Mouse (Mus musculus) heart, postnatal 0 days (tissue): ENCODE results near the gene Hist1h4c. TPM values are rescaled to one million over a fixed set of nuclear protein-coding genes. Genes with fewer than 3 reads are reported as not detected.
"Not testable (repeated sequence)": the region's sequence is repeated elsewhere in the genome, so short reads cannot be mapped to it uniquely, and the experiment has no call there.

Experiments
- ATAC-seq: fragments of 200-750 bp; cut with Nextera tagmentation; 2 replicates; pipeline ENCODE4 v1.8.0; 2017; ENCODE audit warnings: low read depth, moderate number of reproducible peaks, moderate library complexity; ENCODE audit not compliant: insufficient read depth
- DNase-seq: peaks from one replicate; pipeline ENCODE4 v3.0.0-alpha.2; 2016; ENCODE audit warnings: low spot score
- H3K27ac ChIP-seq: fragments of 300-500 bp; sonication (generic); 2 replicates; pipeline ENCODE4 v1.5.1; 2014; ENCODE audit warnings: low read depth, mild to moderate bottlenecking
- H3K27me3 ChIP-seq: fragments of 300-500 bp; sonication (generic); 2 replicates; pipeline ENCODE4 v1.6.1; 2014; ENCODE audit warnings: low read length, mixed read lengths; ENCODE audit not compliant: control insufficient read depth, insufficient read depth
- H3K36me3 ChIP-seq: fragments of 300-500 bp; sonication (generic); replicated peaks from 2 replicates; pipeline ENCODE4 v1.6.1; 2014; ENCODE audit warnings: low read length, mixed read lengths; ENCODE audit not compliant: control insufficient read depth, insufficient read depth
- H3K4me1 ChIP-seq: fragments of 300-500 bp; sonication (generic); 2 replicates; pipeline ENCODE4 v1.6.1; 2014; ENCODE audit warnings: antibody characterized with exemption; ENCODE audit not compliant: control insufficient read depth, insufficient read depth
- H3K4me2 ChIP-seq: fragments of 300-500 bp; sonication (generic); 2 replicates; pipeline ENCODE4 v1.6.1; 2014; ENCODE audit warnings: low read depth, mild to moderate bottlenecking, low read length, moderate library complexity
- H3K4me3 ChIP-seq: fragments of 300-500 bp; sonication (generic); 2 replicates; pipeline ENCODE4 v1.5.1; 2014; ENCODE audit warnings: low read depth, low read length
- H3K9ac ChIP-seq: fragments of 300-500 bp; sonication (generic); replicated peaks from 2 replicates; pipeline ENCODE4 v1.6.1; 2014; ENCODE audit warnings: low read depth, low read length, mixed read lengths
- H3K9me3 ChIP-seq: fragments of 300-500 bp; sonication (generic); replicated peaks from 2 replicates; pipeline ENCODE4 v1.6.1; 2016; ENCODE audit warnings: low read length; ENCODE audit not compliant: control insufficient read depth
- CTCF ChIP-seq: IDR thresholded peaks from 2 replicates; pipeline ENCODE4 v1.5.1; 2016; ENCODE audit warnings: antibody characterized with exemption, control low read depth, low read depth
- EP300 ChIP-seq: IDR thresholded peaks from 2 replicates; pipeline ENCODE4 v1.6.1; 2016; ENCODE audit warnings: antibody characterized with exemption, low read depth
- WGBS: fragments of 180-500 bp; shearing (Covaris S2); extraction: QIAGEN DNeasy Blood & Tissue Kit; methylation state at CpG from one replicate; pipeline ENCODE4 v1.1.7; 2014; 5-methylcytosine and 5-hydroxymethylcytosine counted together
- polyA plus RNA-seq: library from polyadenylated mRNA; unstranded; fragments of >200 nt; fragmentation: Nextera tagmentation; extraction: Ambion mirVana; gene quantifications from 2 replicates; pipeline ENCODE4 v1.2.1, GENCODE M21; 2015
- total RNA-seq: library from RNA; depleted of rRNA; stranded (reverse); fragments of >200 nt; gene quantifications from 2 replicates; pipeline ENCODE4 v1.2.3, GENCODE M21; 2014; ENCODE audit warnings: low replicate concordance

Hist1h4c gene
- total and polyA plus RNA-seq, 2 experiments from 2014 or later, result 1.7 to 1,607 TPM

- Histone ChIP-seq H3K4me1 (peaks cover 4% of the 10 kb centered on the region; the same call in 1 of the 2 replicates), H3K4me2 (no peak overlapping the region), H3K9me3 (no peaks in the 10 kb centered on the region), H3K9ac (no peak overlapping the region), H3K27me3 (no peaks in the 10 kb centered on the region), H3K4me3 (no peak overlapping the region), H3K27ac (no peak overlapping the region), H3K36me3 (no peaks in the 10 kb centered on the region)
- ATAC-seq, result no peak
- TF ChIP-seq CTCF, result no peak
- no peak for TF ChIP-seq EP300
- DNase-seq, result no peak
- 88% methylated on average over 12 of the region's 12 CpGs for WGBS
Observed at GRCm38 (mm10) chr13:23706771-23707170, 8.5 kb upstream of the Hist1h4c start.

GRCm38 (mm10) chr13:23705751-23706356 lies 7.6 kb upstream of the Hist1h4c start:
- H3K4me1 ChIP-seq, result peaks cover 4% of the 10 kb centered on the region; the same call in 1 of the 2 replicates
- H3K27ac ChIP-seq, result no peak overlapping the region
- WGBS, result 79% methylated on average over 7 of the region's 7 CpGs
- DNase-seq (no peak), ATAC-seq (no peak)
- H3K4me3 ChIP-seq, result no peak overlapping the region
- H3K36me3 ChIP-seq, result no peaks in the 10 kb centered on the region
- no peaks in the 10 kb centered on the region for H3K9me3 ChIP-seq
- TF ChIP-seq CTCF, result no peak
- no peak for TF ChIP-seq EP300
- no peaks in the 10 kb centered on the region for H3K27me3 ChIP-seq
- no peak overlapping the region for H3K9ac ChIP-seq
- no peak overlapping the region for H3K4me2 ChIP-seq

GRCm38 (mm10) chr13:23702801-23703200 lies 4.5 kb upstream of the Hist1h4c start:
- ATAC-seq, result not testable (repeated sequence)
- 59% methylated on average over 2 of the region's 2 CpGs for WGBS

DNA sequence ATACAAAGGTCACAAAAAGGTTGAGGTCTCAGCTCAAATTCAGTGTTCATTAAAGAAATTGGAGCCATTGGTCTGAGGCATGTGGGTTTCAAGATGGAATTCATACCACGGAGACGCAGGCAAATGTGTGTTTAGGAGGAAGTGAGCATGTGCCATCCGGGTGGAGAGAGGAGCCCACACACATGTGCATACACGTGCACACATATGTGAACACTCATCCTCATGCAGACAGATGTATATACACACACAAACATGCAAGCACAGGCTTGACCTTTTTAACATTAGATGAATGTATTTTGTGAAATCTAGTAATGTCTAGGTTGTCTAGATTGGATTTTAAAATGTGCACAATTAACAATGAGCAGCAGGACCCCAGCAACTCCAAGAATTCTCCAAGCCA lies 4.0 kb upstream of the Hist1h4c start:
- no peaks in the 10 kb centered on the region for H3K36me3 ChIP-seq
- TF ChIP-seq CTCF (no peak), EP300 (no peak)
- no peak overlapping the region for H3K27ac ChIP-seq
- H3K9me3 ChIP-seq, result no peaks in the 10 kb centered on the region
- 75% methylated on average over 4 of the region's 4 CpGs for WGBS
- 0 out of 2 replicates have a peak, but pooled peaks cover 6% of the 10 kb centered on the region for H3K4me1 ChIP-seq
- DNase-seq, result no peak
- H3K27me3 ChIP-seq, result no peaks in the 10 kb centered on the region
- H3K9ac ChIP-seq, result no peak overlapping the region
- no peak overlapping the region for H3K4me2 ChIP-seq
- ATAC-seq, result no peak
- H3K4me3 ChIP-seq, result no peak overlapping the region

More at GRCm38 (mm10) chr13:23702801-23703200, 4.5 kb upstream of the Hist1h4c start:
- H3K27ac ChIP-seq, H3K4me1 ChIP-seq, H3K4me2 ChIP-seq, H3K9ac ChIP-seq, H3K27me3 ChIP-seq, H3K4me3 ChIP-seq, H3K9me3 ChIP-seq, DNase-seq, H3K36me3 ChIP-seq: not testable (repeated sequence)

GRCm38 (mm10) chr13:23700786-23701520 lies 2.7 kb upstream of the Hist1h4c start:
- Histone ChIP-seq H3K27ac (no peak overlapping the region), H3K9ac (no peak overlapping the region), H3K9me3 (no peaks in the 10 kb centered on the region), H3K4me3 (no peak overlapping the region), H3K4me2 (no peak overlapping the region), H3K4me1 (0 out of 2 replicates have a peak, but pooled peaks cover 6% of the 10 kb centered on the region), H3K27me3 (no peaks in the 10 kb centered on the region), H3K36me3 (no peaks in the 10 kb centered on the region)
- TF ChIP-seq EP300 (no peak), CTCF (peak; percentile 93)
- peak; percentile 84 for DNase-seq
- peak; percentile 56 for ATAC-seq
- WGBS, result 14% methylated on average over 8 of the region's 8 CpGs
